Mouse (Mus musculus) splenic B cell, adult 2 months (primary cell): ENCODE data around the gene Gpd1l.
"Not testable (repeated sequence)": the region's sequence is repeated elsewhere in the genome, so short reads cannot be mapped to it uniquely, and the experiment has no call there.

Experiments
- DNase-seq: peaks from one replicate; pipeline ENCODE4 v3.0.0-alpha.2; 2011; ENCODE audit warnings: low read depth, low spot score
- H3K27me3 ChIP-seq: 2 replicates; pipeline ENCODE4 v1.6.1; 2012; ENCODE audit warnings: mild to moderate bottlenecking, low read length, moderate library complexity, mixed read lengths; ENCODE audit not compliant: control insufficient read depth, poor library complexity, insufficient read depth, severe bottlenecking
- H3K36me3 ChIP-seq: 2 replicates; pipeline ENCODE4 v1.6.1; 2012; ENCODE audit warnings: mild to moderate bottlenecking, low read length, moderate library complexity, mixed read lengths; ENCODE audit not compliant: control insufficient read depth, poor library complexity, insufficient read depth, severe bottlenecking

Gpd1l gene

GRCm38 (mm10) chr9:114933723-114934171, at the start of gene Gpd1l:
Gene Gpd1l (minus strand): TSS chr9:114933987.
- peak; percentile 94 for DNase-seq
- no peaks in the 10 kb centered on the region for H3K36me3 ChIP-seq
- H3K27me3 ChIP-seq: no peaks in the 10 kb centered on the region

- 0 out of 2 replicates have a peak, but pooled peaks cover 3% of the 10 kb centered on the region for H3K27me3 ChIP-seq
- H3K36me3 ChIP-seq: no peaks in the 10 kb centered on the region
- DNase-seq: no peak
These were observed 49.0 kb upstream of the Gpd1l start, which contains the start of gene Rps27rt for GRCm38 (mm10) chr9:114982689-114983360. Gene Rps27rt (minus strand): TSS chr9:114982739.

DNA sequence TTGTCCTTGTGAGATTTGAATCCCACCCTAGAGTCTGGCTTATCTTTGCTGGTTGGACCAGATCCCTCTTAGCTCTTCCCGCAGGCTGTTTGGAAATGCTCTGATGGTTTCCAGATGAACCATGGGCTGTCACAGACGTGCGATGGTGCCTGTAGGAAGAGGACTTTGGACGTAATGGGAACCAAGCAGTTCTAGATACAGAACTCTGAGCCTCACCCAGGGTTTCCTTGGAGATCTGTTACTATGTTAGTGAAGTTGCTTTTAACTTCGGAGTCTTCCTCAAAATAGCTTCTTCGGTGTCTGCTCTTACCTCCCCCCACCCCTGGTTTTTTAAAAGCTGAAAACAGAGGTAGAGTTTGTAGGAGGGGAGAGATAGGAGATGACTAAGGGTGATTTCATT, 46.2 kb upstream of the Gpd1l start:
- no peak for DNase-seq
- Histone ChIP-seq H3K27me3 (0 out of 2 replicates have a peak, but pooled peaks cover 3% of the 10 kb centered on the region), H3K36me3 (no peaks in the 10 kb centered on the region)

DNA sequence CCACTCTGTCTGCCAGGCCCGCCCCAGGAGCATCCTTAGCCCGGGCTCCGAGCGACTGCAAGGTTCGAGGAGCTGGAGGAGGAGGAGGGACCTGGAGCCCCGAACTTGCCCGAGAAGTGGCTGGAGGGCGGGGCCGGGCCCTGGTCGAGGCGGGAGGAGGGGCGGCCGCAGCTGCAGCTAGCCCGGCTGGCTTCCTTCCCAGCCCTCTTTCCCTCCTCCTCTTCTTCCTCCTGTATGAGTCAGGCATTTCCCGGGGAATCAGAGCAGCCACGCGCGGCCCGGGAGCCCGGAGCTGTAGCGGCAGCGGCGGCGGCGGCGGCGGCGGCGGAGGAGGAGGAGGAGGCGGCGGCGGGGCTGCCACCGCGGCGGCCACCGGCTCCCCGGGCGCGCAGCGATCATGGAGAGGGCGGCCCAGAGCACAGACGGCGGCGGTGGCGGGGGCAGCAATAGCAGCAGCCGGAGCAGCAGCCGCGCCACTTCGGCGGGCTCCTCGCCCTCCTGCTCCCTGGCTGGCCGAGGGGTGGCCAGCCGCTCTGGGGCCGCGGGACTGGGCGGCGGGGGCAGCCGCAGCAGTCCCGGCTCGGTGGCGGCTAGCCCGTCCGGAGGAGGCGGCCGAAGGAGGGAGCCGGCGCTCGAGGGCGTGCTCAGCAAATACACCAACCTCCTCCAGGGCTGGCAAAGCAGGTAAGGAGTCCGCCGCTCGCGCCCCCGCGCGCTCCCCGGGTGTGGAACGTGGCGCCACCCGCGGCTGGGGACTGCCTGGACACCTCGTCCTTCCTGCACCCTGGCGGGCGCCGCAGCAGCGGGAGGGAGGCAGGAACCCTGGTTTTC, 44.7 kb upstream of the Gpd1l start, which contains the start of gene Osbpl10:
Gene Osbpl10 (plus strand): TSS at position 289 of the 831 bp plus-strand sequence.
- no peaks in the 10 kb centered on the region for H3K36me3 ChIP-seq
- peak; percentile 43 for DNase-seq
- H3K27me3 ChIP-seq: 0 out of 2 replicates have a peak, but pooled peaks cover 3% of the 10 kb centered on the region

DNA sequence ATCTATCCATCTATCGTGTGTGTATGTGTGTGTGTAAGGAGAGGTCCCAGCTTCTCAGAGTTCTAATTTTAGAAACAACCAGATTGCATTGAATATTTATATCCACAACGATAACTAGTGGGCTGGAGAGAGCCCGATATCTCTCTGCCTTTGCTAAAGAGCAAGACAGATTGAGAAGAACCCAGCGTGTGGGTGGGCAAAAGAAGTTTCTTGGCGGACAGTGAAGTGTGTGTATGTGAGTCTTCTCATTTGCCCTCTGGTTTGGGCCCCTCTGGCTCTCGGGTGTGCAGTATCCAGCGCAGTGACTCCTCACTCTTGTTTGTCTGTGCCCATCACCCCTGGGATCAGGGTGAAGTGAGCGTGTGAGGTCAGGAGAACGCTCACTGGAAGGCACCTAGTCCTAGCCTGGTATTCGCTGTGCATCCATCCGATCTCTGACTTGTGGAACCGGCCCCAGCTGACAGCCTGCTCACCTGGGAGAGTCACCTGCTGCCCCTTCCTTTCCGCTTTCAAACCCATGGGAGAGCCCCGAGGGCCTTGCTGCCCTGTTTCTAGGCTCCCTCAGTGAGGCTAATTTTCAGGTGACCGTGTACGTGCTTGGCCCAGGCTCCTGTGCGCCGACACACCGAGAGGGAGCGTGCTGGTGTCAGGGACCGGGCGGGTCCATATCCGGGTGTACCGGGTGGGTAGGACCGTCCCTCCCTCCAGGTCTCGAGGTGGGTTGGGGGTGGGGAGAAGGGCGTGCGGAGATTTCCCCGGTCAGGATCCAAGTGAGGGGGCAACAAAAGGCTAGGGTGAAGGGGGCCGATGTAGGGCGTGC, 43.9 kb upstream of the Gpd1l start:
- Histone ChIP-seq H3K27me3 (0 out of 2 replicates have a peak, but pooled peaks cover 3% of the 10 kb centered on the region), H3K36me3 (no peaks in the 10 kb centered on the region)
- DNase-seq: peak; percentile 19

DNA sequence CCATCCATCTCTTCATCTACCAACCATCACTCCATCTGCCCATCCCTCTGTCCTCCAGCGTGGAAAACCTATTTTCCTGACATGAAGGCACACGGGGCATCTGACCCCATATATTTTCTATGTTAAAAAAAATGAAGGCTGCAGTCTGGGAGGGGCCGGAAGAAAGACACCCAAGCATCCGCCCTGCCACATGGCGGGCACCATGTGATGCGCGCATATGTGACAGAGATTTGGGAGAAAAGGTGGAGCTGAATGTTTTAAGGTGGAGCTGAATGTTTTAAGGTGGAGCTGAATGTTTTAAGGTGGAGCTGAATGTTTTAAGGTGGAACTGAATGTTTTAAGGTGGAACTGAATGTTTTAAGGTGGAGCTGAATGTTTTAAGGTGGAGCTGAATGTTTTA, 32.5 kb upstream of the Gpd1l start:
- not testable (repeated sequence) for H3K27me3 ChIP-seq, DNase-seq, H3K36me3 ChIP-seq

DNA sequence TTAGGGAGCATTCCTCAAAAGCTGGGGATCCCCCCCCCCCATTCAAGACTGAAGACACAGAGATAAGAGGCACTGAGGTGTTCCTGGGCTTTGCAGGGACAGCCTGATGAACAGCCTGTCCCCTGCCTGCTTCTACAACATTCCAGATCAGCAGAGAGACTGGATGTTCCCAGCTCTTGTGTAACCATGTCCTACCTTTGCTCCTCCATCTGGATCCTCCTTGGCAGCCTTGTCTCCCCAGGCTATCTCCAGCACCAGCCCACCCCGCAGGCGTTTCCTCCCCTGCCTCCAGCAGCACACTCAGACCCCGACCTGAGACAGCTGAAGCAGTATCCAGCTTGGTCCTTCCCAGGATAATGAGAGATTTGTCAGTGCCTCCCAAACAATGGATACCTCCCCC, 30.3 kb upstream of the Gpd1l start:
- Histone ChIP-seq H3K27me3 (no peaks in the 10 kb centered on the region), H3K36me3 (no peaks in the 10 kb centered on the region)
- DNase-seq: no peak

DNA sequence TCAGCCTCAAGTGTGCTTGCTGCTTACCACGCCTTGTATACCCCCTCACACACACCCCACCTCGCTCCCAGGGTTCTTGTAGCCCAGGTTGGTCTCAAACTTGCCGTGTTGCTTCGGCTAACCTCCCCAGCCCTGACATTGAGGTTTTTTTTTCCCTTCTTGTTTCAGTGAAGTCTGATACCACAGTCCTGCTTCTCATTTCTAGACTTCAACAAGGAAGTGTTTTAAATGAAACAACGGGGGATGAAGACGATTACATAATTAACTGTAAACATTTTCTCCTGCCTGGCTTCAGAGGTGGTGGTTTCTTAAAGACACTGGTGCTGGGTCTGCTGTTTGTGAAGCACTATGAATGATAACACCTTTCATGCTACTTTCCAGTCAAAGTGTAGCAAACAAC, 27.1 kb upstream of the Gpd1l start:
- Histone ChIP-seq H3K27me3 (no peaks in the 10 kb centered on the region), H3K36me3 (no peaks in the 10 kb centered on the region)
- DNase-seq: no peak

DNA sequence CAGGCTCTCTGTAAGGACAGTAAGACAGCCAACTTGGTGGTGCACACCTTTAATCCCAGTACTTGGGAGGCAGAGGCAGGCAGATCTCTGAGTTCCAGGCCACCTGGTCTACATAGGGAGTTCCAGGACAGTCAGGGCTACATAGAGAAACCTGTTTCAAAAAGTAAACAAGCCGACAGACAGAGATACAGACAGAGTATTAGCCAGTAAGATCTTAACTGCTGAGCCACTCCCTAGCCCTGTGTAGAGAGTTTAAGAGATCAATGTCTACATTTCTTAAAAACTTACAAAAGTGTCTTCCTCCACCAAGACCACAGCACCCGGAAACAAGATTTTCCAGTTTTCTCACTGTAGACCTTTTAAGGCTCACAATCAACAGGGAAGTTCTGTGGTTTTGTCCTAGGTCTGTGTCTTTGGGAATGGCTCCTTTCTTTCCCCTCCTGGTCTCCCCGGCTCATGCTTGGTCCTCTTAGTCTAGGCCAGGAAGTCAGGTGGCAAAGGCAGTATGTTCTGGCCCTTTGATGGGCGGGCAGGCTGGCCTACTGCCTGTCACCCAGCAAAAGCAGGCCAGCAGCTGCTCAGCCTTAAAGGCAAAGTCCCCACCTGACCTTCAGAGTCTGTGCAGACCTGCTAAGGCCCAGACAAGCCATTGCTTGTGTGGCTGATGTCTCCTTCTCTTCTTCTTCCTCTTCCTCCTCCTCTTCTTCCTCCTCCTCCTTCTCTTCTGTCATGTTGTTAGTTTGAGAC, 26.4 kb upstream of the Gpd1l start:
- no peaks in the 10 kb centered on the region for H3K27me3 ChIP-seq
- DNase-seq: no peak
- H3K36me3 ChIP-seq: no peaks in the 10 kb centered on the region

- Histone ChIP-seq H3K36me3 (no peaks in the 10 kb centered on the region), H3K27me3 (no peaks in the 10 kb centered on the region)
- peak; percentile 67 for DNase-seq
These were observed 23.2 kb upstream of the Gpd1l start for GRCm38 (mm10) chr9:114956945-114957344.

DNA sequence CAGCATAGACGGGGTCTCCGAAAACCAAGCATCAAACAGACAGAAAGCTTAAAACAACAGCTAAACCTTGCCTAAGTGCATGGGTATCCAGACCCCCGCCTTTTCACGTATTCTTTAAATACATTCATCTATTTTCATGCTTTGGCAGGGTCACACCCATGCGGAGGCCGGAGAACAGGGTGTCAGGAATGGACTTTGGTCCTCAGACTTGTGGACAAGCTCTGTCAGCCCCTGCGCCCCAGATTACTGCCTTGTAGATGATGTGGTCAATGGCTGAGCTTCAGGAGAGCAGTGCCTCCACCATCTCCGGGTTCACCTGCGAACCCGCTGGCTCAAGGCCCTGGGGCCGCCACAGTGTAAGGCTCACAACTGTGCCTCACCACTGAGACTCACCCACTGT, 21.6 kb upstream of the Gpd1l start:
- H3K36me3 ChIP-seq: no peaks in the 10 kb centered on the region
- DNase-seq: no peak

DNA sequence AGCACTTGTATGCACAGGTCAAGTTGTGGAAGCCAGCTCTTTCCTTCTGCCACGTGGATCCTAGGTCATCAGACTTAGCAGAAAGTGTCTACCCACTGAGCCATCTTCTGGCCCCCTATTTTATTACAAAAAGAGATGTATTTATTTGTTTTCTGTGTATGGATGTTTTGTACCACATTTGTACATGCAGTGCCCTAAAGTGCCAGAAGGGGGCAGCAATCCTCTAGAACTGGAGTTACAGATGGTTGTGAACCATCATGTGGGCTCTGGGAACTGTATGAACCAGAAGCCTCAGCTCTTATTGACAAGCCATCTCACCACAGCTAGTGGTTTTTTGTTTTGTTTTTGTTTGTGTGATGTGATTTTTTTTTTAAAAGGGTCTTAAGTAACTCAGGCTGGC, 19.1 kb upstream of the Gpd1l start:
- no peaks in the 10 kb centered on the region for H3K36me3 ChIP-seq
- H3K27me3 ChIP-seq: no peaks in the 10 kb centered on the region
- DNase-seq: peak; percentile 58

More for the DNA sequence above, 21.6 kb upstream of the Gpd1l start:
- H3K27me3 ChIP-seq: no peaks in the 10 kb centered on the region

- no peak for DNase-seq
- H3K36me3 ChIP-seq: no peaks in the 10 kb centered on the region
- no peaks in the 10 kb centered on the region for H3K27me3 ChIP-seq
These were observed 14.6 kb upstream of the Gpd1l start for GRCm38 (mm10) chr9:114948395-114948794.

GRCm38 (mm10) chr9:114945576-114945975, 11.8 kb upstream of the Gpd1l start:
- DNase-seq: no peak
- H3K27me3 ChIP-seq: no peaks in the 10 kb centered on the region
- H3K36me3 ChIP-seq: no peaks in the 10 kb centered on the region
